Mouse (Mus musculus) kidney, adult 2 months (tissue): ENCODE data around the gene Ggn.

ENCODE experiments used
- CTCF ChIP-seq: fragments of 200-500 bp; conservative IDR thresholded peaks from 2 replicates; pipeline ENCODE4 v1.5.1; 2011; ENCODE audit warnings: low read depth, mild to moderate bottlenecking, control low read depth, low read length, moderate library complexity, mixed read lengths; ENCODE audit not compliant: insufficient read depth, insufficient read length
- POLR2A ChIP-seq: fragments of 200-500 bp; IDR thresholded peaks from one replicate; pipeline ENCODE4 v1.6.1; 2011; ENCODE audit warnings: low read depth, low read length, control low read depth

- no peak for TF ChIP-seq CTCF
- TF ChIP-seq POLR2A: no peak
Measured at GRCm38 (mm10) chr7:29169231-29170065, 562 bp upstream of the Ggn start.
